Mouse (Mus musculus) left cerebral cortex, postnatal 10 days (tissue): ENCODE data around the gene Cphx2. TPM values are rescaled to one million over a fixed set of nuclear protein-coding genes. Genes with fewer than 3 reads are reported as not detected.
"Not testable (repeated sequence)": the region's sequence is repeated elsewhere in the genome, so short reads cannot be mapped to it uniquely, and the experiment has no call there.

ENCODE experiments used
- DNase-seq, 2 experiments: peaks; one replicate each; pipeline ENCODE4 v3.0.0; 2021 to 2022; ENCODE audit warnings: low spot score in 2 of 2, mixed read lengths in 1 of 2; ENCODE audit errors: extremely low spot score in 1 of 2
- intact Hi-C: fragments of 180-260 bp; cut with DNase I; formaldehyde crosslinking; loops from one replicate; pipeline ENCODE4 v1.15.1; 2025
- total RNA-seq, 2 experiments: library from RNA; stranded (reverse); gene quantifications; 2 replicates each; pipeline ENCODE4 v1.2.3; 2021

Cphx2 gene
- not detected for total RNA-seq

DNA sequence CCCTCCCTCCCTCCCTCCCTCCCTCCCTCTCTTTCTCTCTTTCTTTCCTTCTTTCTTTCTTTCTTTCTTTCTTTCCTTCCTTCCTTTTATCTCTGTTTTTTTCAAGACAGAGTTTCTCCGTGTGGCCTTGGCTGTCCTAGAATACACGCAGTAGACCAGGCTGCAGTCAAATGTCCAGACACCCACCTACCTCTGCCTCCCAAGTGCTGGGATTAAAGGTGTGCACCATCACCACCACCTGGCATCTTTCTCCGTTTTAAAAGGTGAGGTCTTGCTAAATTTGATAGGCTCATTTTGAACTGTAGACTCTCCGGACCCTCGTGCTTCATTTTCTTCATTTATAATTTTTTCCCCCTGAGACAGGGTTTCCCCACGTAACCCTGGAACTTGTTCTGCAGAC lies at the start of gene Cphx2:
Gene Cphx2 (plus strand): TSS at position 301 of the 400 bp plus-strand sequence.
- intact Hi-C loops, DNase-seq: not testable (repeated sequence)

DNA sequence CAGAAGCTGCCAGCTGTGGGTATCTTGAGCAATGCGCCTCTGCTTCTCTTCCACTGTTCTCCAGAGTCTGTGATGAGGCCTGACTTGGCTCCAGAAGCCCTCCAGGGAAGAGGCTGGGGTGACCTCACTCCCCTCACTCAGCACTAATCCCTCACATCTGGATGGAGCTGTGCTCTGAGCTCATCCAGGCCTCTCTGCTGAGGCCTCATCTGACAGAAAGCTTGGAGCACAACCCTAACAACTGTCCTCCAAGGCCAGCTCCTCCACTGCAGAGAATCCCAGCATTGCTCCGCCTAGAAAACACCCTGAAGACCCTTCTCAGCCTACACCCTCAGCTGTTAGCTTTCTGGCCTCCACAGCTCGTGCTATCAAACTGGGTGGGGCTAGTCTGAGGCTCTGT lies 47.0 kb upstream of the Cphx2 start:
- DNase-seq, intact Hi-C loops: not testable (repeated sequence)

DNA sequence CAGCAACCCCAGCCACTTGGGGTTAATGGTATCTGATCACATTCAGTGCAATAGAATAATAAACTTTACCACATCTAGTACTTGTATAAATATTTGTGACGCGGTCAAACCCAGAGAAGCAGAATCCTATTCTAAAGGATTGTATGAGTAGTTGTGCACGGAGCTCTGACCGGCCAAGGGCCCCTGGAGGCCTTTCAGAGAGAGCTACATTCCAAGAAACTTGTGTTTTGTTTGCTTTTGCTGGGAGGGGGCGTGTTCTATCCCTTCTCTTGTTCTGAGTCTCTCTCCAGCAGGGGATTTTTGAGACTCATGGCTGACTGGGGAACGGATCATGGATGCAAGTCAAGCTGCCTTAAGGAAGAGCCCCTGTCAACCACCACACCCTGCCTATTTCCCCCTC lies 45.9 kb upstream of the Cphx2 start:
- not testable (repeated sequence) for DNase-seq

DNA sequence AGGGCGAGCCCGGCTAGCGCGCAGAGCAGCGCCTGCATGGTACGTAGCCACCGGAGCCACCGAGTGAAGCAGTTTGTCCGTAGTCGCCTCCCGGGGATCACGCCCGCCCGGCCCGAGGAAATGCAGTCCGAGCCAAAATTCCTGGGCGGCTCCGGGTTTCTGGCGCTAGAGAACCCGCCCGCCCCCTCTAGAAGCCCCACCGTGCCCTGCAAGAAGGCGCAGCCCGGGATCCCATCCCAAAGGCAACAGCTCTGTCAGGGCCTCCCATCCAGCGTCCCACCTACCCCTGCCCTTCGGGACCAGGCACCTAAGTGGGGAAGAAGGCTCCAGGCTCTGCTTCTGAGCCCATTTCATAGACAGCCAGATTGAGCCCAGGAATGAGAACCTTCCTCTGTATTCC lies 38.7 kb upstream of the Cphx2 start, which contains the start of gene Gm9780:
Gene Gm9780 (minus strand): TSS at position 101 of the 400 bp plus-strand sequence.
- intact Hi-C loops, DNase-seq: not testable (repeated sequence)

More for the DNA sequence above, 45.9 kb upstream of the Cphx2 start:
- intact Hi-C loops = not testable (repeated sequence)

DNA sequence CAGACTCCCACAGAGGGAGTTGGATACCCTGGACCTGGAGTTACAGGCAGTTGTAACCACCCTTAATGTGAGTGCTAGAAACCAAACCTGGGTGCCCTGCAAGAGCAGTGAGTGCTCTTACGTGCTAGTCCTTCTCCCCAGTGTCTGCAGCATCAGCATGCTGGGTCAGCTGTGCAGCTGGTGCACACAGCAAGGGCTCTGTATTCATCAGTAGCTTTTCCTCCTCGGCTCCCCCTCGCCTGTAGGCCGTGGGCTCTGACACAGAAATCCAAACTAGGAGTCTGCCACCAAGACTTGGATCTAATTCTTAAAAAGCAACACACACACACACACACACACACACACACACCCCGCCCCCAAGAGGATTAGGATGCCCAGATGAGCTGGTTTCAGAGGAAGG lies 36.3 kb upstream of the Cphx2 start:
- DNase-seq, intact Hi-C loops: not testable (repeated sequence)

DNA sequence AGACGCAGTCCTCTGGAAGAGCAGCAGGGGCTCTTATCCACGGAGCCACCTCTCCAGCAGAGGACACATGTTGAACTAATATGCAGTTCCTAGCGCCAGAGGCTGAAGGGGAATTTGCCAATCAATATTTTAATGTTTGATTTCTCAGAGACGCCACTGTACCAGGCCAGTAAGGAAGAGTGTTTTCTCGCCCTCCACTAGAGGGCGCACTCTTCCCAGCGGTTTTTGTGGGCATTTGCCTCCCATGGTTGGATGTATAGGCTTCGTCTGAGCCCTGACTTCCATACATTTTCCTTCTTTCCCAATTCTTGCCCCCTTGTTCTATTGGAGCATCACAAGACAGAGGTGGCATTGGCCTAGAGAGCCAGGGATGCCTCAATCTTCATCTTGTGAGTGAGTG lies 34.3 kb upstream of the Cphx2 start:
- intact Hi-C loops, DNase-seq: not testable (repeated sequence)

DNA sequence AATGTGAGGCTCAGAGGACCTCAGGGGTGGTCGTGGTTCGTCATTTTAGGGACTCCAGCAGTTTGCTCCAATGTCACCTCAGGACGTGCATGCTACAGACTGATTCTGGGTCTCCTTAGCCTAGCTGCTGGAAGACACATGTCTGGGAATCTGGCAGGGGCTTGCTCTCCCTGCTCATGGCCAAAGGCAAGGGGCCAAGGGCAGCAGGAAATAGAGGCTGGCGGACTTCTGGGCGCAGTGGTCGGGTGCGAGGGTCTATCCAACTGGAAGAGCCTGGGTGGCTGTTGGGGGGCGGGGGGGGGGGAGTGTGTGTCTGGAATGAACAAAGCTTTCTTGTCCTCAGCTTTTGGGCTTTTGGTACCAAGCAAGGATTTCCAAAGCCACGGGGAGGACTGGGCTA lies 32.5 kb upstream of the Cphx2 start:
- DNase-seq, intact Hi-C loops: not testable (repeated sequence)

DNA sequence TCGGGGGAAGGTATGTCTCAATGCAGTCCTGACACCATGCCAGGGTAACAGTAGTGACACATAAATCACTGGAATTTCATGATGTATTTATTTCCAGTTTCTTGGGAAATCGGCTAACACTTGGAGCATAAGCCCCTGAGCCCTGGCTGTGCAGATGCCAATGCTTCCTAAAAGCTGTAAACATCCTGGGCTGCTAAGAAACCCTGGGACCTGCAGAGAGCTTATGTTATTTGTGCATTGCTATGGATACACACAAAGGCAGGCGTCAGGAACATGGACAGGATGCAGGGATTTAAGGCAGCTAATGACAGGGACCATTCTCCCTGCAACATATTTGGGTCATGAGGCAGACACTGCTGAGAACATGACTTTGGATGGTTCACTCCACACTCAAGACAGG lies 23.1 kb upstream of the Cphx2 start:
- DNase-seq, intact Hi-C loops: not testable (repeated sequence)

DNA sequence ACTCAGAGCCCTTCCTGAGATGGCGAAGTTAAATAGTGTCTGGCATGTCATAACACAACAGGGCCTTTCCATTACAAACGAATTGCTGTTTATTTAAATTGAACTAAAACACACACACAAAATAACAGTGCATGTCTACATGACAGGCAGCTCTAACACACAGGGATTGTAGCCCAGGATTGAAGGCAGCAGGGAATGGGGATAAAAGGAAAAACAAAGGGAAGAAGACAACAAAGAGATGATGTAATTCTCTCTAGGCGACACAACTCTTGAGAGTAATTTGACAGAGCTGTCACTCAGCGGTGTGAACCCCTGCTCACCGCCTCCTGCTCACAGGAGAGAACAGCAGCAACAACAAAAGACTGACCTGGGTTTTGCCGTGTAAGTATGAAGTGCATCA lies 22.0 kb upstream of the Cphx2 start:
- DNase-seq, intact Hi-C loops: not testable (repeated sequence)

DNA sequence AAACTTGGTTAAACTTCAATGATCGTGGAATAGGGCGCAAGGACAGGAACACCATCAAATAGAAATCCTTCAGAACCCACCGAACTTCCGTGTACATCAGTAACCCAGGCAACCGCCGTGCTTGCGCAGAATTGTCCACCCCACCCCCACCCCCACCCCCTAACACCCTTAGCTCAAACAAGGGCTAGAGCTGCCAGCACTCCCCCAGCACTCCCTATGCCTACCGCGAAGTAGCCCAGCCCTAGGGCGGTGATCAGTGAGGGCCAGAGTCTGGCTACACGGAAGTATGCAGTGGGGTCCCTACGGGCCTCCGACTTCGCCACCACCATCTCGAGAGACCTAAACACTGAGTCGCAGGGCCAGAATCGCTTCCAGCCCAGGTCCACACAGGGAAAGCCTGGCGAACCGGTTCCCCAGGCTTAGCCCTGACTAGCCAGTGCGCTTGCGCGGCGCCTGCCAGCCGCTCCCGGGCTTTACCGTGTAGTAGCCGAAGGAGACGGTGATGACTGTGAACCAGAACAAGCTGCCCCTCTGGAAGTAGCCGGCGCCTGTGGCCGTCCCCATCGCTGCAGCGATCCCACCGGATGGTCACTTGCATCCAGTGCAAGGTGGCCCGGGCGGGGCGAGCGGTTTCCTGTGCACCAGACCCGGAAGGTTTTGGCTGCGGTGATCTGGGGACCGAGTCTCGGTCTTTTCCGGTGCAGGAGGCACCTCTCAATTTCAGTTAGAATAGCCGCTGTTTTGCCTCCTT lies 14.6 kb upstream of the Cphx2 start:
- intact Hi-C loops = not testable (repeated sequence)

DNA sequence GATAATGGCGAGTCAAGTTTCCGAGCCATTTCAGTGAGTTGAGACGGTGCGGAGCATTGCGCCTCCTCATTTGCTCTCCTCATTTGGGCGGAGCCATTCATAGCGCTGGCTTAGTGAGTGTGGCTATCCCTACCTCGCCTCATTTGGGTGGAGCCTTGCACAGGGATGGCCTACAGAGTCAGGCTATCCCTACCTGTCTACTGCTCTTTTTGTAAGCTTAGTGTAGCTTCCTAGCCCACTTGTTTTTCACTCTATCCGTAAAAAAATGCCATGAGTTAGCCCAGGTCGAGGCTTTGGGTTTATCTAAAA lies 14.0 kb upstream of the Cphx2 start, which contains the start of gene Tmem254c:
Gene Tmem254c (minus strand): TSS at position 31 of the 309 bp plus-strand sequence.
- intact Hi-C loops, DNase-seq: not testable (repeated sequence)

More for the DNA sequence above, 14.6 kb upstream of the Cphx2 start:
- DNase-seq = not testable (repeated sequence)

DNA sequence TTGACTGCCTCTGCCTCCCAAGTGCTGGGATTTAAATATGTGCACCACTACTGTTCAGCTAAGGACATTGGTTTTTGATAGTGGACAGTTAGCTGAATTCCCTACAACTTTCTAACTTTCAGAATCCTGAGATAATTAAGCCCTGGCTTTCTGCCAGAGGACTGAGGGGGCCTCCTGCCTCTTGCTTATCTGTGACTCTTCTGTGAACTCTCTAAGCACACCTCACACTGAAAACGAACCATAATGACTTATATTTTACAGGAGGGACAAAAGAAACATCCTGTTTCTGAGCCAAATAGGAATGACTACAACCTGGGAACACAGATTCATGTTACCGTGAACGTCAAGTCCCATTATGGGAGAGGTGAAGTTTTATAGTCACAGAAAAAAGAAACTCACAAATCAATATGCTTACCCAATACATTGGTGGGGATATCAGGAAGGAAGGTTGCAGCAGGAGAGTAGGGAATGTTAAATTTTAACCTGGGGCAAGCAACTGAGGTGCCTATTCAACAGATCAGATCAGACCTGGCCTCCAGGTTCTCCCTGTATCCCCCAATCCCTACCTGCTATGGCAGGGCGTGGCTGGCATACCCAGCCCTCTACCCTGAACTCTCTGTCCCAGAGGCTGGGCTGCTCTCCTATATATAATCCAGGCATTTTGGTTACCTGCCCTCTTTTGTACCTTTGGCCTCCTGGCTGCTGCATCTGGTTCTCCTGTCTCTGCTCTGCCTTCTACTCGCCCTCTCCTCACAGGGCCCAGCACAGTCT lies 4.5 kb upstream of the Cphx2 start:
- intact Hi-C loops, DNase-seq: not testable (repeated sequence)

DNA sequence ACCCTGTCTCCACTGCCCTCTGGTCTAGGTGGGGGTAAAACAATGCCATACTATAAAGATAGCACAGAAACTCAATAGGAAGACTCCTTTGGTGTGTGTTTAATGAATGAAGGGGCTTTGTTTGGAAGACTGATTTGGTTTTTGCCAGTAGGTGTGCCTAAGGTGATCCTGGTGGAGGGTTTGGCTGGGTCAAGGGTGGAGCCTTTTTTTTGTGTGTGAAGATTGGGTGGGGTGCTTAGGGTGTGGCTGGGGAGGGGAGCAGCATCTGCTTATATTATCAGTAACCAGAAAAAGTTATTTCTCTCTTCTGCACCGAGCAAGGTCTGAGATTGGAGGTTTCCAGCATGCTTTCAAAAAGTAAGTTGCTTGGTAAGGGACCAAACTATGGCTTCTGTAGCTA lies 681 bp downstream of the Cphx2 start, which contains the start of gene Cphx3:
Gene Cphx3 (plus strand): TSS at position 301 of the 400 bp plus-strand sequence.
- intact Hi-C loops, DNase-seq: not testable (repeated sequence)

DNA sequence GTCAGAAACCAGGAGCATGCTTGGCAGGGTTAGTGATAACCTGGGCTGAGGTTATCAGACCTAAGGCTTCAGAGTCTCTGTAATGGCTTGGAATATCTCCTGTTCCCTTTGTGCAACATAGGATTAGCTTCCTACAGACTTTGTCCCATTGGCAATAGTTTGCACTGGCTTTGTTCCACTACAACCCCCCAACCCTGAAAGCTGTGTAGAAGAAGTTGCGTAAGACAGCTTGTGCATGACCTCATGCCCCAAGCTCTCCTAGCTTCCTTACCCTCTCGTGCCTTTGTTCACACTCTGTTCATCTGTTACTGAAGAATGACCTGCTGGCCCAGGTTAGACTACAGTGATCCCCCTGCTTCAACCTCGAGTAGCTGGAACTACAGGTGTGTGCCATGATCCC lies 16.3 kb downstream of the Cphx2 start:
- intact Hi-C loops, DNase-seq: not testable (repeated sequence)

DNA sequence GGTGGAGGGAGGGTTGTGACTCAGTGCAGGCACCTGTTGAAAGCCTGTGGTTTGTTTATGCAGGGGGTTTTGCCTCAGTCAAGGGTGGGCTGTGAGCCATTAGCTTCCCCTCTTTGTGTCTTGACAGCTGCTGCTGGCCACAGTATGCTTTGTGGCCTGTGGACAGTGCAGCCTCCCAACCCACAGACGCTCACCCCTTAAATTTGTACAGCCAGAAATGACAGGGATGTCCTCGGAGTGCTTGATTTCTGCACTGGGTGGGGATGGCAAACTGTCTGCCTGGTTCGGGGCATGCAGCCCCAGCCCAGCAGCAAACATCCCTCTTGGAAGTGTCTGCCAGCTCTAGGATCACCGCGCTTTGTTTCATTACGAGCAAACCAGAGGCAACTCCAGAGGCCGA lies 36.8 kb downstream of the Cphx2 start, which contains the start of gene Duxbl2:
Gene Duxbl2 (plus strand): TSS at position 200 of the 400 bp plus-strand sequence.
- DNase-seq, intact Hi-C loops: not testable (repeated sequence)

DNA sequence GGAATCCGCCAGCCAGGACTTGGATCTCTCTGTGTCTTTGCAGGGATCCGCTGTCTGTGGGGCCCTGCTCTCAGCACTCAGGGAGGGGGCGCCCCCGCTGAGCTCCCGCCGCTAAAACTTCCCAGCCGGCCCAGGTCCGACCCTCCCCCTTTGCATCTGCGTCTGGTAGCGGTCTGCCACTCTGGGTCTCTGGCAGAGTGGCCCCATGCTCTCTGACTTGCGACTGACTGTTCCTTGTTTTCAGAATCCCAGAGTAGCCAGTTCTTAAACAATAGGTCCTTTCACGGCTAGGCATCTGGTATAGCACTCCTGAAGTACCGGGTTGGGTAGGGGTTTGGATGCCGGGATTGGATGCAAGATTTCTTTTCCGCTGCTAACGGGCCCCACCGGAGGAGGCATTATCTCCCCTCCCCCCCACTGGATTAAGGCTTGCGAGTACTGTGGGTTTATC lies 37.3 kb downstream of the Cphx2 start:
- intact Hi-C loops, DNase-seq: not testable (repeated sequence)

DNA sequence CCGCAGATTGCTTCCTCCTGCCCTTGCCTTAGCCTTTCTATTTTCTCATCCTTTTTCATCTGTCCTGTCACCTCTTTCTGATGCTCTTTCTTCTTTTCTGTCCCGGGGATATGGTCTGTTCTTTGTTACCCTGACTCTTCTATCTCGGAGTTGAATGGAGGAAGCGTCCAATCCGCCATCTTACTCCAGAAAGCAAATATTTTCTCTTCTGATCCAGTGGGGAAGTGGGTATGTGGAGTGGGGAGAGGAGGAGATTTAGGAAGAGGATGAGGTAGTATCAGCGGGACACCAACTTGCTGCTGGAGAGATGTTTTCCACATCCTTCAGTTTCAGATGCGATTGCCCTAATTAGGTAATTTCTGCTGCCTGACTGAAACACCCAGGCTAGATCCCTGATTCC lies 37.8 kb downstream of the Cphx2 start:
- intact Hi-C loops, DNase-seq: not testable (repeated sequence)
